Mouse (Mus musculus): Measurements from ENCODE around the gene Ubc. TPM values are rescaled to one million over a fixed set of nuclear protein-coding genes. Genes with fewer than 3 reads are reported as not detected.
A peak's percentile ranks its signal among the peaks of the same experiment; 100 is the strongest.

Gene Ubc
- polyA plus RNA-seq, 1 experiment from 2014 or later: 1,133 TPM

DNA sequence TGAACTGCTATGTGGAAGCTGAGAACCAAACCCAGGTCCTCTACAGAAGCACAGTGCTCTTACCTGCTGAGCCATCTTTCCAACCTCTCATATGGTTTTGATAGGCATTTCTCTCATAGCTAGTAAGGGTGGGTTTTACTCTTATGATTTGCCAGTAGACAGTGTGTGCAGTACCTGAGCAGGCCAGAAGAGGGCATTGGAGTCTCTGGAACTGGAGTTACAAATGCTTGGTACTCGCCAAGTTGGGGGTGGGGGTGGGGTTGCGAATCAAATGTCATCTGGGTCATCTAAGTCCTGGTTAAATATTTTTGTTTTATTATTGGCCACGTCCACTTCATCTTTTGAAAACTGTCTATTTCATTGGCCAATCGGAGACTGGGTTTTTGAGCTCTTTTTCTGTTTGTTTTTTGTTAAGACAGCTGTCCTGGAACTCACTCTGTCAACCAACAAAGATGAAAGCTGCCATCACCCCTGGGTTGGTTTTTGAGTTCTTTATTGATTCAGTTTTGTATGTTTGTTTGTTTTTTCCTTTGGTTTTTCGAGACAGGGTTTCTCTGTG, 22.0 kb upstream of the Ubc start:
- peaks cover 43% of the 10 kb centered on the region for H3K36me3 ChIP-seq
- H3K27ac ChIP-seq: no peak overlapping the region
- no peaks in the 10 kb centered on the region for H3K27me3 ChIP-seq
- whole genome bisulfite sequencing: 62% methylated on average over 5 of the region's 5 CpGs
- H3K4me2 ChIP-seq: no peak overlapping the region
- peaks cover 16% of the 10 kb centered on the region for H3K4me1 ChIP-seq
- no peaks in the 10 kb centered on the region for H3K9me3 ChIP-seq
- H3K4me3 ChIP-seq: no peak overlapping the region
- ATAC-seq (ENCODE audit: insufficient number of reproducible peaks, low FRiP score, low TSS enrichment, low read depth): no peak
- no peak overlapping the region for H3K9ac ChIP-seq

GRCm38 (mm10) chr5:125409348-125410090, 19.5 kb upstream of the Ubc start:
- H3K4me3 ChIP-seq: peak overlapping the region; percentile 32
- no peak overlapping the region for H3K9ac ChIP-seq
- H3K27ac ChIP-seq: 0 out of 2 replicates have a peak overlapping the region, but pooled peaks have one; percentile 17
- no peak for ATAC-seq (ENCODE audit: insufficient number of reproducible peaks, low FRiP score, low TSS enrichment, low read depth)
- H3K27me3 ChIP-seq: no peaks in the 10 kb centered on the region
- 8% methylated on average over 20 of the region's 20 CpGs for WGBS
- peaks cover 23% of the 10 kb centered on the region for H3K4me1 ChIP-seq
- H3K36me3 ChIP-seq: peaks cover 17% of the 10 kb centered on the region
- peak overlapping the region; percentile 41 for H3K4me2 ChIP-seq
- no peaks in the 10 kb centered on the region for H3K9me3 ChIP-seq

DNA sequence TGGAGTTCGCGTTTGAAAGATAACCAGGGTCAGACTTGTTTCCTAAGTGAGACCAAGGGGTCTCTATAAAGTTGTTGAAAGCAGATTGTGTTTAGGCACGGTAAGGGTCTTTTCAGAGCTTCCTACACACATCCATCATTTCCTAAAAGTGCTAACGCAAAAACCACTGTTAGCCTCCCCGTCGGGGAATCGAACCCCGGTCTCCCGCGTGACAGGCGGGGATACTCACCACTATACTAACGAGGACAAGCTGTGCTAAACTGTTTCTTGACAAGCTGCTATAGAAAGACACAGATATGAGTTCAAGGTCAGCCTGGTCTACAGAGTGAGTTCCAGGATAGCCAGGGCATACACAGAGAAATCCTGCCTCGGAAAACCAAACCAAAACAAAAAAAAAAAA, 18.8 kb upstream of the Ubc start:
- H3K4me1 ChIP-seq: peaks cover 24% of the 10 kb centered on the region
- H3K9ac ChIP-seq: no peak overlapping the region
- H3K4me3 ChIP-seq: peak overlapping the region; percentile 32
- peak overlapping the region; percentile 17; the same call in 1 of the 2 replicates for H3K27ac ChIP-seq
- H3K4me2 ChIP-seq: peak overlapping the region; percentile 41
- H3K9me3 ChIP-seq: no peaks in the 10 kb centered on the region
- no peaks in the 10 kb centered on the region for H3K27me3 ChIP-seq
- WGBS: under 1% methylated on average over 13 of the region's 13 CpGs
- peak; percentile 53 for ATAC-seq (ENCODE audit: insufficient number of reproducible peaks, low FRiP score, low TSS enrichment, low read depth)
- peaks cover 12% of the 10 kb centered on the region; the same call in 1 of the 2 replicates for H3K36me3 ChIP-seq

- Histone ChIP-seq H3K4me2 (no peak overlapping the region), H3K9ac (no peak overlapping the region), H3K27me3 (no peaks in the 10 kb centered on the region), H3K4me1 (peaks cover 25% of the 10 kb centered on the region), H3K9me3 (no peaks in the 10 kb centered on the region), H3K27ac (no peak overlapping the region), H3K36me3 (0 out of 2 replicates have a peak, but pooled peaks cover 6% of the 10 kb centered on the region), H3K4me3 (peak overlapping the region; percentile 32; the same call in 1 of the 2 replicates)
- WGBS: 69% methylated on average over 14 of the region's 14 CpGs
- ATAC-seq (ENCODE audit: insufficient number of reproducible peaks, low FRiP score, low TSS enrichment, low read depth): no peak
Observed at GRCm38 (mm10) chr5:125407910-125408575, 18.0 kb upstream of the Ubc start.

GRCm38 (mm10) chr5:125407020-125407830, 17.2 kb upstream of the Ubc start:
- Histone ChIP-seq H3K36me3 (no peaks in the 10 kb centered on the region), H3K27me3 (no peaks in the 10 kb centered on the region), H3K4me3 (peak overlapping the region; percentile 59), H3K4me1 (peaks cover 25% of the 10 kb centered on the region), H3K4me2 (peak overlapping the region; percentile 80), H3K9ac (peak overlapping the region; percentile 39; the same call in 1 of the 2 replicates), H3K27ac (peak overlapping the region; percentile 91), H3K9me3 (no peaks in the 10 kb centered on the region)
- no peak for ATAC-seq (ENCODE audit: insufficient number of reproducible peaks, low FRiP score, low TSS enrichment, low read depth)
- whole genome bisulfite sequencing: 53% methylated on average over 13 of the region's 13 CpGs

- peaks cover 25% of the 10 kb centered on the region for H3K4me1 ChIP-seq
- peak overlapping the region; percentile 39; the same call in 1 of the 2 replicates for H3K9ac ChIP-seq
- no peaks in the 10 kb centered on the region for H3K27me3 ChIP-seq
- H3K36me3 ChIP-seq: no peaks in the 10 kb centered on the region
- ATAC-seq (ENCODE audit: insufficient number of reproducible peaks, low FRiP score, low TSS enrichment, low read depth): 0 out of 2 replicates have a peak, but pooled peaks have one; percentile 25
- peak overlapping the region; percentile 91 for H3K27ac ChIP-seq
- no peaks in the 10 kb centered on the region for H3K9me3 ChIP-seq
- WGBS: 2% methylated on average over 20 of the region's 20 CpGs
- peak overlapping the region; percentile 59 for H3K4me3 ChIP-seq
- H3K4me2 ChIP-seq: peak overlapping the region; percentile 80
Observed at GRCm38 (mm10) chr5:125406322-125407016, 16.5 kb upstream of the Ubc start.

DNA sequence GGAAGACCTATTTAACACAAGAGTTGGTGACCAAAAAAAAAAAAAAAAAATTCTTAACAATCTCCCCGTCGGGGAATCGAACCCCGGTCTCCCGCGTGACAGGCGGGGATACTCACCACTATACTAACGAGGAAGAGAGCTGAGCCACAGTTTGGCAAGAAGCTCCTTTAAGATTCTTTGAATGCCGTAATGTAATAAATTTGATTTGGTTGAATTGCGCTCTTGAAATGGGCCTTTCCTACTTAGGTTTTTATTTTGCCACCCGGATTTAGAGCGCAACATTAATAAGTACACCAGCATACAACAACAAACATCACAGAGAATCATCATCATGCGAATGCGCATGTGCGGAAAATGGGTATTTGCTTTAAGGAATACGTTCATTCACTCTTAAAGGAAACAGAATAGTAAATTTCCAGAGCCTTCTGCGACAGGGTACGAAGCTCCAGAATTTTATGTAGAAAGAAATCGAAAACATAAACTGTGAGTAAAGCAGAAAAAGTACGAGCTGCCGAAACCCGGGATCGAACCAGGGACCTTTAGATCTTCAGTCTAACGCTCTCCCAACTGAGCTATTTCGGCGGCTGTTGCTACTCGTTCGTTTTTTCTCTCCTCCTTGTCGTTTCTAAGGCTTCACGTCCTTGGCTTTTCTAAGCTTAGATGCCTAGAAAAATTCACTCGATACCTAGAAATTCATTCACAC, 15.7 kb upstream of the Ubc start:
- WGBS: under 1% methylated on average over 31 of the region's 31 CpGs
- peak overlapping the region; percentile 48; the same call in 1 of the 2 replicates for H3K9ac ChIP-seq
- peak; percentile 61; the same call in 1 of the 2 replicates for ATAC-seq (ENCODE audit: insufficient number of reproducible peaks, low FRiP score, low TSS enrichment, low read depth)
- H3K4me2 ChIP-seq: peak overlapping the region; percentile 80
- H3K27me3 ChIP-seq: no peaks in the 10 kb centered on the region
- peak overlapping the region; percentile 91 for H3K27ac ChIP-seq
- H3K36me3 ChIP-seq: no peaks in the 10 kb centered on the region
- H3K4me1 ChIP-seq: peaks cover 25% of the 10 kb centered on the region
- no peaks in the 10 kb centered on the region for H3K9me3 ChIP-seq
- peak overlapping the region; percentile 59 for H3K4me3 ChIP-seq

GRCm38 (mm10) chr5:125404903-125405545, 15.0 kb upstream of the Ubc start:
- ATAC-seq (ENCODE audit: insufficient number of reproducible peaks, low FRiP score, low TSS enrichment, low read depth): 0 out of 2 replicates have a peak, but pooled peaks have one; percentile 20
- under 1% methylated on average over 28 of the region's 28 CpGs for WGBS
- Histone ChIP-seq H3K27me3 (no peaks in the 10 kb centered on the region), H3K9me3 (no peaks in the 10 kb centered on the region), H3K4me2 (peak overlapping the region; percentile 80), H3K27ac (peak overlapping the region; percentile 91), H3K9ac (peak overlapping the region; percentile 48), H3K4me1 (peaks cover 21% of the 10 kb centered on the region), H3K36me3 (no peaks in the 10 kb centered on the region), H3K4me3 (peak overlapping the region; percentile 59)

- Histone ChIP-seq H3K4me1 (peaks cover 16% of the 10 kb centered on the region), H3K9me3 (no peaks in the 10 kb centered on the region), H3K4me3 (peak overlapping the region; percentile 59), H3K27ac (peak overlapping the region; percentile 91), H3K27me3 (no peaks in the 10 kb centered on the region), H3K36me3 (no peaks in the 10 kb centered on the region), H3K9ac (peak overlapping the region; percentile 48), H3K4me2 (peak overlapping the region; percentile 80)
- WGBS: 2% methylated on average over 7 of the region's 7 CpGs
- no peak for ATAC-seq (ENCODE audit: insufficient number of reproducible peaks, low FRiP score, low TSS enrichment, low read depth)
Observed at GRCm38 (mm10) chr5:125404536-125404902, 14.5 kb upstream of the Ubc start.

All from limb, embryonic 15.5 days (tissue).